Mouse (Mus musculus): ENCODE data around the gene Fgf2. TPM values are rescaled to one million over a fixed set of nuclear protein-coding genes. Genes with fewer than 3 reads are reported as not detected.

Gene Fgf2
- 0.25 and 0.38 TPM in 2 replicates for total RNA-seq (2012; rRNA removed)
- not detected in 2 replicates for total RNA-seq (2014; rRNA removed)
- polyA plus RNA-seq (2012; ENCODE audit: insufficient read length, low read depth), result 0.60 and 0.70 TPM in 2 replicates

- no peak for DNase-seq (ENCODE audit: extremely low read depth)
Observed at GRCm38 (mm10) chr3:37348221-37349165, at the start of gene Fgf2. TSS of gene Fgf2 (plus strand) at chr3:37348346.

DNA sequence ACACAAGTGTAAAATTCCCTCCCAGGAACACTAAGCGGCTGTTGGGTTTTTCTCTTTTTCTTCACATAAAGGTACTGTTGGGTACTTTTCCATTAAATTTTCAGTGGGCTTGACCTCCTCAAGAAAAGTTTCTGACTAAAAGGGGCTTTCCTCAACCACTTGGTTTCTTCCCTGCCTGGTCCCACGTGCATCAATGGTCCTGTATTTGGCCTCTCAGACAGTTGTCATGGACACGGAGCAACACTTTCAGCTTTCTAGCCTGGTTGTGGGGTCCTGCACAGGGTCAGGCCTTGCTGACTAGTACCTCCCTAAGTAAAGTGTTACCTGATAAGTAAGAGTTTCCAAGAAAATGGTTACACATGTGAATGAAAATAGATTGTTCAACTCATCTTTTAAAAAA, 48.7 kb upstream of the Fgf2 start:
- Histone ChIP-seq H3K36me3 (replicated peaks in 1 of 2; ENCODE audit: control insufficient read depth in 1 of 2, insufficient read depth in 1 of 2, low read length in 1 of 2) (no peaks in the 10 kb centered on the region), H3K27ac (ENCODE audit: insufficient read depth, low read depth) (no peak overlapping the region), H3K27me3 (replicated peaks) (no peaks in the 10 kb centered on the region), H3K4me3 (replicated peaks in 1 of 3; ENCODE audit: low read depth in 2 of 3, low read length in 2 of 3, poor library complexity in 1 of 3) (no peak overlapping the region), H3K9ac (ENCODE audit: insufficient read depth, low read depth) (no peak overlapping the region), H3K4me1 (ENCODE audit: control insufficient read depth in 1 of 2, insufficient read depth in 2 of 2) (peaks cover 0 to 8% of the 10 kb centered on the region in 2 experiments; a peak in 2 of 4 replicates), H3K9me3 (replicated peaks; ENCODE audit: low read length) (no peaks in the 10 kb centered on the region), H3K4me2 (ENCODE audit: insufficient read depth, low read depth, poor library complexity, severe bottlenecking) (no peak overlapping the region), H3K79me2 (replicated peaks; ENCODE audit: control insufficient read depth, extremely low read depth, insufficient read depth, poor library complexity, severe bottlenecking) (no peaks in the 10 kb centered on the region)
- dilution Hi-C loops (cut with MboI; ENCODE audit: extremely low pct_ligation_motif_present, extremely low pct_unique_long_range_greater_than_20kb, low sequenced_read_pairs) (no loop called here), in situ Hi-C loops (cut with MboI; ENCODE audit: low pct_ligation_motif_present, low pct_unique_long_range_greater_than_20kb, low sequenced_read_pairs) (no loop called here)
- no peak for DNase-seq (ENCODE audit: extremely low read depth)
- TF ChIP-seq HCFC1 (IDR thresholded peaks at IDR 0.05; ENCODE audit: low read depth, low read length) (no peak), ETS1 (conservative IDR thresholded peaks at IDR 0.05; ENCODE audit: low read depth, low read length) (0 out of 2 replicates have a peak, but pooled peaks have one; percentile 27), BHLHE40 (IDR thresholded peaks at IDR 0.05; ENCODE audit: low read depth, low read length) (peak; percentile 69), MAFK (IDR thresholded peaks at IDR 0.05; ENCODE audit: insufficient replicate concordance, low read length) (no peak)

More at GRCm38 (mm10) chr3:37348221-37349165, at the start of gene Fgf2:
- H3K4me2 ChIP-seq (ENCODE audit: insufficient read depth, low read depth, poor library complexity, severe bottlenecking), result no peak within 1 kb of the TSS
- TF ChIP-seq ETS1 (conservative IDR thresholded peaks at IDR 0.05; ENCODE audit: low read depth, low read length), result no peak
- TF ChIP-seq MXI1 (IDR thresholded peaks at IDR 0.05; ENCODE audit: low read depth, low read length), result no peak
- no peak for TF ChIP-seq E2F4 (IDR thresholded peaks at IDR 0.05; ENCODE audit: insufficient replicate concordance, low read depth, low read length)
- no peak for TF ChIP-seq IRF4 (IDR thresholded peaks at IDR 0.05; ENCODE audit: low read depth, low read length)
- TF ChIP-seq TBP (conservative IDR thresholded peaks at IDR 0.05; ENCODE audit: low read depth, low read length), result no peak
- TF ChIP-seq MAZ (IDR thresholded peaks at IDR 0.05; ENCODE audit: low read depth, low read length), result no peak
- TF ChIP-seq POLR2AphosphoS2 (IDR thresholded peaks at IDR 0.05; ENCODE audit: low read depth, low read length), result no peak
- TF ChIP-seq TCF12 (IDR thresholded peaks at IDR 0.05; ENCODE audit: low read depth, low read length), result no peak
- no peak for TF ChIP-seq ZKSCAN1 (IDR thresholded peaks at IDR 0.05; ENCODE audit: borderline replicate concordance, low read depth, low read length)
- TF ChIP-seq CHD1 (IDR thresholded peaks at IDR 0.05; ENCODE audit: low read depth, low read length), result no peak
- no peaks in the 10 kb centered on the region for H3K36me3 ChIP-seq (replicated peaks in 1 of 2; ENCODE audit: control insufficient read depth in 1 of 2, insufficient read depth in 1 of 2, low read length in 1 of 2)
- H3K9me3 ChIP-seq (replicated peaks; ENCODE audit: low read length), result no peaks in the 10 kb centered on the region
- peaks cover 0 to 4% of the 10 kb centered on the region in 2 experiments; a peak in 3 of 4 replicates for H3K4me1 ChIP-seq (ENCODE audit: control insufficient read depth in 1 of 2, insufficient read depth in 2 of 2)
- peaks cover 4% of the 10 kb centered on the region for H3K27me3 ChIP-seq (replicated peaks)
- in situ Hi-C loops (cut with MboI; ENCODE audit: low pct_ligation_motif_present, low pct_unique_long_range_greater_than_20kb, low sequenced_read_pairs) (no loop called here), dilution Hi-C loops (cut with MboI; ENCODE audit: extremely low pct_ligation_motif_present, extremely low pct_unique_long_range_greater_than_20kb, low sequenced_read_pairs) (no loop called here)
- H3K4me3 ChIP-seq (replicated peaks in 1 of 3; ENCODE audit: low read depth in 2 of 3, low read length in 2 of 3, poor library complexity in 1 of 3), result no peak within 1 kb of the TSS
- no peaks in the 10 kb centered on the region for H3K79me2 ChIP-seq (replicated peaks; ENCODE audit: control insufficient read depth, extremely low read depth, insufficient read depth, poor library complexity, severe bottlenecking)
- H3K9ac ChIP-seq (ENCODE audit: insufficient read depth, low read depth), result no peak within 1 kb of the TSS
- no peak within 1 kb of the TSS for H3K27ac ChIP-seq (ENCODE audit: insufficient read depth, low read depth)
